In the genomic region with DNA sequence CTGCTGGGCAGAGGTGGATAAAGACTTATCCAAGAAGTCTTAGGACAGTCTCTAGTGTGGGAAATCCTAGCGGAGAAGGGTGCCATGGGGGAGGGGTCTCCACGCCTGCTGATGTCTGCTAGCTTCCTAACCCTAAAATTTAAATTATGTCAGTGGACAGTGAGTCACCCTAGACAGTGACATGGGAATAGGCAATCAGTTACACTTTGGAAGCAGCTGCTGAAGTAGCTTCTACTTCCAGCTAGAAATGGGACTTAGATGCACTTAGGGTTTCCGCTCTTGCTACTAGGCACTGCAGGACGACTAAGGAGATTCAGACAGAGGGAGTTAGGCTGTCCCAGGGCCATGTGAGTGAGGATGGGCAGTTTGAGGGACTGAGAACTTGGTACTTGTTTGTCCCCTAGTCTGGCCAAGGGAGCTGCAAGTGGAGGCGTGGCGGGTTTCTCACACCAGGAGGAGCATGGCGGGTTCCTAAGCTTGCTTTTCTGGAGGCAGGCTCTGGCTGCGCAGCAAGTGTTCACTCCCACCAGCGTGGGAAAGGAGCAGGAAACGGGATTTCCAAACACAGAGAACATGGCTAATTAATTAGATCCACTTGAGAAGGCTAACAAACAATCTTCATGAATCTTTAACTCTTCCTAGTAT, we compare ENCODE assay signal across 12 mouse cellular contexts. TPM values are rescaled to one million over a fixed set of nuclear protein-coding genes. Genes with fewer than 3 reads are reported as not detected.
A peak's percentile ranks its signal among the peaks of the same experiment; 100 is the strongest.
DNase-seq lines count a peak whose midpoint lies in the region; ATAC-seq lines count a peak whose summit lies in the region.
"Had no signal": no experiment of that assay in that cellular context is flagged by ENCODE, and none has a peak within 500 bp of the region (broad histone marks: within the 10 kb centered on the region; RNA-seq: fewer than 3 reads in every experiment).

No protein-coding gene starts in this region.

- no peaks in the 10 kb centered on the region; the same call in 1 of the 2 replicates for H3K36me3 ChIP-seq in forebrain, embryonic 11.5 days (ENCODE audit: control insufficient read depth, insufficient read depth, low read length)
- peaks cover 92% of the 10 kb centered on the region for H3K36me3 ChIP-seq in forebrain, embryonic 10.5 days (replicated peaks)
- H3K36me3 ChIP-seq in hindbrain, embryonic 12.5 days: peaks cover 27% of the 10 kb centered on the region
- peaks cover 40% of the 10 kb centered on the region for H3K36me3 ChIP-seq in hindbrain, embryonic 14.5 days (replicated peaks; ENCODE audit: control insufficient read depth, insufficient read depth)
- peaks cover 7% of the 10 kb centered on the region for H3K36me3 ChIP-seq in neural tube, embryonic 11.5 days (ENCODE audit: control insufficient read depth, insufficient read depth, low read length)

- no peak for ATAC-seq in forebrain, embryonic 11.5 days (replicated peaks; ENCODE audit: low FRiP score)
- ATAC-seq in hindbrain, embryonic 12.5 days (ENCODE audit: low FRiP score): no peak
- no peak for ATAC-seq in hindbrain, embryonic 14.5 days (ENCODE audit: low FRiP score)
- ATAC-seq in neural tube, embryonic 11.5 days (ENCODE audit: insufficient read depth, low FRiP score, low TSS enrichment): no peak

- H3K9ac ChIP-seq in forebrain, embryonic 11.5 days (ENCODE audit: low read length): no peak overlapping the region
- no peak overlapping the region for H3K9ac ChIP-seq in hindbrain, embryonic 12.5 days
- no peak overlapping the region for H3K9ac ChIP-seq in hindbrain, embryonic 14.5 days
- H3K9ac ChIP-seq in neural tube, embryonic 11.5 days (ENCODE audit: low read length): no peak overlapping the region

- H3K9me3 ChIP-seq in forebrain, embryonic 11.5 days (ENCODE audit: control insufficient read depth, low read length): no peaks in the 10 kb centered on the region
- H3K9me3 ChIP-seq in forebrain, embryonic 10.5 days: no peaks in the 10 kb centered on the region
- no peaks in the 10 kb centered on the region for H3K9me3 ChIP-seq in hindbrain, embryonic 12.5 days (replicated peaks)
- H3K9me3 ChIP-seq in hindbrain, embryonic 14.5 days (ENCODE audit: control insufficient read depth, low read length): no peaks in the 10 kb centered on the region
- no peaks in the 10 kb centered on the region for H3K9me3 ChIP-seq in neural tube, embryonic 11.5 days (ENCODE audit: control insufficient read depth, low read length)

- H3K4me1 ChIP-seq in forebrain, embryonic 11.5 days (replicated peaks; ENCODE audit: control insufficient read depth, insufficient read depth, low read length): no peaks in the 10 kb centered on the region
- H3K4me1 ChIP-seq in forebrain, embryonic 10.5 days: peaks cover 6% of the 10 kb centered on the region; the same call in 1 of the 2 replicates
- H3K4me1 ChIP-seq in hindbrain, embryonic 12.5 days: peaks cover 33% of the 10 kb centered on the region
- peaks cover 17% of the 10 kb centered on the region for H3K4me1 ChIP-seq in hindbrain, embryonic 14.5 days (replicated peaks; ENCODE audit: control insufficient read depth, insufficient read depth, low read length)
- peaks cover 6% of the 10 kb centered on the region for H3K4me1 ChIP-seq in neural tube, embryonic 11.5 days (ENCODE audit: control insufficient read depth, insufficient read depth, low read length)

- DNase-seq in forebrain, embryonic 11.5 days (ENCODE audit: low spot score): peak; percentile 38
- DNase-seq in forebrain, embryonic 10.5 days (ENCODE audit: extremely low spot score, low spot score): no peak
- no peak for DNase-seq in hindbrain, embryonic 14.5 days (ENCODE audit: low spot score)
- no peak for DNase-seq in neural tube, embryonic 11.5 days (ENCODE audit: low spot score)
- no peak for DNase-seq in neural tube, embryonic 10.5 days (ENCODE audit: extremely low spot score, low spot score)
- peak; percentile 59 for DNase-seq in retina, postnatal 1 day
- no peak for DNase-seq in layer of hippocampus, postnatal 10 days (ENCODE audit: low spot score in 2 of 2)
- DNase-seq: adrenal gland, postnatal 36 days; cerebellum, adult 18-20 months; layer of hippocampus, adult 9-11 months; lung, postnatal 14 days had no signal

- WGBS in forebrain, embryonic 11.5 days: 87% methylated on average over 10 of the region's 10 CpGs
- WGBS in forebrain, embryonic 10.5 days: 82% methylated on average over 10 of the region's 10 CpGs
- WGBS in hindbrain, embryonic 12.5 days: 79% methylated on average over 10 of the region's 10 CpGs
- WGBS in hindbrain, embryonic 14.5 days: 75% methylated on average over 10 of the region's 10 CpGs
- 83% methylated on average over 10 of the region's 10 CpGs for WGBS in neural tube, embryonic 11.5 days

- no peak overlapping the region for H3K4me3 ChIP-seq in forebrain, embryonic 11.5 days (ENCODE audit: low read depth, low read length)
- H3K4me3 ChIP-seq in forebrain, embryonic 10.5 days: no peak overlapping the region
- no peak overlapping the region for H3K4me3 ChIP-seq in hindbrain, embryonic 12.5 days
- no peak overlapping the region for H3K4me3 ChIP-seq in hindbrain, embryonic 14.5 days (replicated peaks; ENCODE audit: low read length)
- H3K4me3 ChIP-seq in neural tube, embryonic 11.5 days (ENCODE audit: low read depth, low read length): no peak overlapping the region

- H3K4me2 ChIP-seq in forebrain, embryonic 11.5 days (ENCODE audit: low read depth, low read length, severe bottlenecking): no peak overlapping the region
- no peak overlapping the region for H3K4me2 ChIP-seq in hindbrain, embryonic 12.5 days (replicated peaks)
- H3K4me2 ChIP-seq in hindbrain, embryonic 14.5 days (replicated peaks): no peak overlapping the region
- H3K4me2 ChIP-seq in neural tube, embryonic 11.5 days (ENCODE audit: low read depth): no peak overlapping the region

- no peak overlapping the region for H3K27ac ChIP-seq in forebrain, embryonic 11.5 days (ENCODE audit: low read depth, low read length)
- H3K27ac ChIP-seq in forebrain, embryonic 10.5 days: no peak overlapping the region; the same call in 1 of the 2 replicates
- peak overlapping the region; percentile 73 for H3K27ac ChIP-seq in hindbrain, embryonic 12.5 days
- no peak overlapping the region for H3K27ac ChIP-seq in hindbrain, embryonic 14.5 days
- peak overlapping the region; percentile 17; the same call in 1 of the 2 replicates for H3K27ac ChIP-seq in neural tube, embryonic 11.5 days (ENCODE audit: low read depth, low read length)

- no peaks in the 10 kb centered on the region for H3K27me3 ChIP-seq in forebrain, embryonic 11.5 days (ENCODE audit: control insufficient read depth, insufficient read depth, low read length)
- no peaks in the 10 kb centered on the region for H3K27me3 ChIP-seq in forebrain, embryonic 10.5 days (ENCODE audit: poor library complexity, severe bottlenecking)
- H3K27me3 ChIP-seq in hindbrain, embryonic 12.5 days: no peaks in the 10 kb centered on the region
- no peaks in the 10 kb centered on the region for H3K27me3 ChIP-seq in hindbrain, embryonic 14.5 days (ENCODE audit: control insufficient read depth, insufficient read depth, low read length)
- no peaks in the 10 kb centered on the region for H3K27me3 ChIP-seq in neural tube, embryonic 11.5 days (ENCODE audit: control insufficient read depth, insufficient read depth, low read length)

RNA-seq across cellular contexts. Expression of a gene that starts 26.9 kb away (rescaled TPM):
- 13.6 and 15.3 TPM in 2 replicates for polyA plus RNA-seq in forebrain, embryonic 11.5 days (2014; fragmentation: Nextera tagmentation; extraction: Ambion mirVana)
- 22.7 and 25.0 TPM in 2 replicates for polyA plus RNA-seq in forebrain, embryonic 10.5 days (2016; fragmentation: Nextera tagmentation; extraction: Ambion mirVana)
- polyA plus RNA-seq in hindbrain, embryonic 12.5 days (2016; fragmentation: Nextera tagmentation; extraction: Ambion mirVana): 13.2 and 14.9 TPM in 2 replicates
- 4.3 and 4.5 TPM in 2 replicates for polyA plus RNA-seq in hindbrain, embryonic 14.5 days (2014; fragmentation: Nextera tagmentation; extraction: Ambion mirVana)
- polyA plus RNA-seq in neural tube, embryonic 11.5 days (2014; fragmentation: Nextera tagmentation; extraction: Ambion mirVana): 19.5 and 21.5 TPM in 2 replicates
- total RNA-seq in layer of hippocampus, postnatal 10 days (2021): 1 to 10 TPM; 4.7 to 5.9 TPM

RNA-seq across cellular contexts. Expression of a gene that starts 40.5 kb away (rescaled TPM):
- 5.6 and 6.2 TPM in 2 replicates for polyA plus RNA-seq in forebrain, embryonic 11.5 days (2014; fragmentation: Nextera tagmentation; extraction: Ambion mirVana)
- 2.8 and 3.6 TPM in 2 replicates for polyA plus RNA-seq in forebrain, embryonic 10.5 days (2016; fragmentation: Nextera tagmentation; extraction: Ambion mirVana)
- 7.1 and 7.2 TPM in 2 replicates for polyA plus RNA-seq in hindbrain, embryonic 12.5 days (2016; fragmentation: Nextera tagmentation; extraction: Ambion mirVana)
- polyA plus RNA-seq in hindbrain, embryonic 14.5 days (2014; fragmentation: Nextera tagmentation; extraction: Ambion mirVana): 10.9 and 13.6 TPM in 2 replicates
- 5.3 and 5.7 TPM in 2 replicates for polyA plus RNA-seq in neural tube, embryonic 11.5 days (2014; fragmentation: Nextera tagmentation; extraction: Ambion mirVana)
- 1 to 10 TPM; 8.5 to 8.7 TPM for total RNA-seq in layer of hippocampus, postnatal 10 days (2021)

RNA-seq across cellular contexts. Expression of a gene that starts 56.8 kb away (rescaled TPM):
- 13.1 and 13.2 TPM in 2 replicates for polyA plus RNA-seq in forebrain, embryonic 11.5 days (2014; fragmentation: Nextera tagmentation; extraction: Ambion mirVana)
- 13.5 and 13.8 TPM in 2 replicates for polyA plus RNA-seq in forebrain, embryonic 10.5 days (2016; fragmentation: Nextera tagmentation; extraction: Ambion mirVana)
- polyA plus RNA-seq in hindbrain, embryonic 12.5 days (2016; fragmentation: Nextera tagmentation; extraction: Ambion mirVana): 16.4 and 17.2 TPM in 2 replicates
- polyA plus RNA-seq in hindbrain, embryonic 14.5 days (2014; fragmentation: Nextera tagmentation; extraction: Ambion mirVana): 17.7 and 23.0 TPM in 2 replicates
- polyA plus RNA-seq in neural tube, embryonic 11.5 days (2014; fragmentation: Nextera tagmentation; extraction: Ambion mirVana): 11.0 and 12.9 TPM in 2 replicates
- 10 to 100 TPM; 21.3 to 22.0 TPM for total RNA-seq in layer of hippocampus, postnatal 10 days (2021)

Comparison
In these comparisons a context has a peak if more than half of its experiments do, and no peak if none do; other contexts are left out.
1. DNase-seq: peak in forebrain, embryonic 11.5 days (single experiment) and retina, postnatal 1 day (single experiment); none in forebrain, embryonic 10.5 days (single experiment), hindbrain, embryonic 14.5 days (single experiment), neural tube, embryonic 11.5 days (single experiment), neural tube, embryonic 10.5 days (single experiment) and layer of hippocampus, postnatal 10 days (0 of 2).
2. H3K27ac ChIP-seq: peak in hindbrain, embryonic 12.5 days (single experiment) and neural tube, embryonic 11.5 days (single experiment); none in forebrain, embryonic 11.5 days (single experiment), forebrain, embryonic 10.5 days (single experiment) and hindbrain, embryonic 14.5 days (single experiment).